Mouse (Mus musculus): ENCODE data around the gene Adam11. TPM values are rescaled to one million over a fixed set of nuclear protein-coding genes. Genes with fewer than 3 reads are reported as not detected.
A peak's percentile ranks its signal among the peaks of the same experiment; 100 is the strongest.

Gene Adam11
- total and polyA plus RNA-seq, 2 experiments from 2014 or later, result 22.3 to 46.9 TPM

DNA sequence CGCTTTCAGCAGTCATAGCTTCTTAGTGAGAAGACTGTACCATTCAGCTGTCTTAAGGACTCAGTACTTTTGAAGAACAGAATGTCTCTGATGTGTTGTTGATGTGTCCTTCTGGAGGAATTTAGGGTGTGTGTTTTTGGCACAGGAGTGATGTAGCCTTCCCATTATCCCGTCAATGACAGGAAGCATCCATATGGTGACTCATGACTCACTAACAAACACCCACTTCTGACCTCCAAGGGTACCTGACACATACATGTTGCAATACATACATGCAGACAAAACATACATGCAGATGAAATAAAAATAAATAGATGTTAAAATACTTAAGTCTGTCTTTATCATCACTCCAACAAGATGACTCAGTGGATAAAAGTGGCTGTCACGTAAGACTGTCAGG is 31.4 kb upstream of the Adam11 start:
- 82% methylated on average over 3 of the region's 3 CpGs for WGBS

DNA sequence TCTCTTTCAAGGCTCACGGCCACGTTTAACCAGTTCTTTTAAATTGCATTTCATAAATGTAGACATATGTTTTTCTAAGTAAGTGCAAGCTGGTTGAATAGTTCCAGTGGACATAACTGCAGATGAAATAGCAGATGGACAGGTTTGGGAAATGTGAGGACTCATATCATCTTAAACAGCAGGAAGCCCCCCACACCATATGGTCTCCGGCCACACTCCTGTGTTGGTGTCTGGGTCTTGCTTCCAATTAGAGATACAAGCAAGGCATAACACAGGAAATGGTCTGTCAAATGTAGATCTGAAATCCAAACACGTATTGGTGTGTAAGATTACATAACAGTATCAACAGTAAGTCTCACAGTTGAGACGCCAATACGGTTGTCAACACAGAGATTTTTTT is 29.9 kb upstream of the Adam11 start:
- WGBS, result 85% methylated on average over 6 of the region's 6 CpGs
- Histone ChIP-seq H3K27ac (ENCODE audit: low read depth, low read length) (no peak overlapping the region), H3K4me3 (ENCODE audit: low read depth, low read length) (no peak overlapping the region), H3K4me2 (ENCODE audit: low read depth, low read length, poor library complexity, severe bottlenecking) (no peak overlapping the region), H3K9me3 (ENCODE audit: low read length) (no peaks in the 10 kb centered on the region), H3K36me3 (ENCODE audit: insufficient read depth, low read length) (no peaks in the 10 kb centered on the region), H3K9ac (replicated peaks; ENCODE audit: low read length, poor library complexity, severe bottlenecking) (no peak overlapping the region), H3K4me1 (ENCODE audit: insufficient read depth, low read length) (no peaks in the 10 kb centered on the region), H3K27me3 (ENCODE audit: insufficient read depth, low read length) (no peaks in the 10 kb centered on the region)
- ATAC-seq (ENCODE audit: low FRiP score), result no peak
- TF ChIP-seq CTCF (IDR thresholded peaks at IDR 0.05), result no peak
- DNase-seq (ENCODE audit: low spot score), result no peak

More for the DNA sequence above, 31.4 kb upstream of the Adam11 start:
- H3K9me3 ChIP-seq (ENCODE audit: low read length), result no peaks in the 10 kb centered on the region
- H3K9ac ChIP-seq (replicated peaks; ENCODE audit: low read length, poor library complexity, severe bottlenecking), result no peak overlapping the region
- H3K4me1 ChIP-seq (ENCODE audit: insufficient read depth, low read length), result no peaks in the 10 kb centered on the region
- no peak for DNase-seq (ENCODE audit: low spot score)
- H3K36me3 ChIP-seq (ENCODE audit: insufficient read depth, low read length), result no peaks in the 10 kb centered on the region
- no peak for ATAC-seq (ENCODE audit: low FRiP score)
- TF ChIP-seq CTCF (IDR thresholded peaks at IDR 0.05), result no peak
- H3K27me3 ChIP-seq (ENCODE audit: insufficient read depth, low read length), result no peaks in the 10 kb centered on the region
- H3K27ac ChIP-seq (ENCODE audit: low read depth, low read length), result no peak overlapping the region
- H3K4me3 ChIP-seq (ENCODE audit: low read depth, low read length), result no peak overlapping the region
- H3K4me2 ChIP-seq (ENCODE audit: low read depth, low read length, poor library complexity, severe bottlenecking), result no peak overlapping the region

DNA sequence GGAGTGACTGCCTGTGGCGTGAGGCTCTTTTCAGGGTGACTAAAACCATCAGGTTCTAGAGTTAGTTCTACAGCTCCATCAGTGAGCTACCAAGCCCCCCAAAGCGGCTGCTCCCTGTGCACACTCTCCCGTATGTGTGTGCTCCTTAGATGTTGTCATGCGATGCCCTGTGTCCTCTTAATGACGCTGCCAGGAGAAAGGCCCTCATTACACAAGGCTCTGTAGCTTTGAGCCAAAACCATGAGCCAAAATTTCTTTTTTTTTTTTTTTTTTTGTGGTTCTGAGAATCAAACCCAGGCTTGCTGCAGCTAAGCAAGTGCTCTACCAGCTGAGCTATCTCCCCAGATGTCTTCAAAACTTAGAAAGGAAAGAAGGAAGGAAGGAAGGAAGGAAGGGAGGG is 28.1 kb upstream of the Adam11 start:
- ATAC-seq (ENCODE audit: low FRiP score), result no peak
- Histone ChIP-seq H3K9ac (replicated peaks; ENCODE audit: low read length, poor library complexity, severe bottlenecking) (no peak overlapping the region), H3K9me3 (ENCODE audit: low read length) (no peaks in the 10 kb centered on the region), H3K27me3 (ENCODE audit: insufficient read depth, low read length) (no peaks in the 10 kb centered on the region), H3K27ac (ENCODE audit: low read depth, low read length) (no peak overlapping the region), H3K36me3 (ENCODE audit: insufficient read depth, low read length) (no peaks in the 10 kb centered on the region), H3K4me2 (ENCODE audit: low read depth, low read length, poor library complexity, severe bottlenecking) (no peak overlapping the region), H3K4me3 (ENCODE audit: low read depth, low read length) (no peak overlapping the region), H3K4me1 (ENCODE audit: insufficient read depth, low read length) (no peaks in the 10 kb centered on the region)
- DNase-seq (ENCODE audit: low spot score), result no peak
- no peak for TF ChIP-seq CTCF (IDR thresholded peaks at IDR 0.05)
- WGBS, result 76% methylated on average over 5 of the region's 5 CpGs

DNA sequence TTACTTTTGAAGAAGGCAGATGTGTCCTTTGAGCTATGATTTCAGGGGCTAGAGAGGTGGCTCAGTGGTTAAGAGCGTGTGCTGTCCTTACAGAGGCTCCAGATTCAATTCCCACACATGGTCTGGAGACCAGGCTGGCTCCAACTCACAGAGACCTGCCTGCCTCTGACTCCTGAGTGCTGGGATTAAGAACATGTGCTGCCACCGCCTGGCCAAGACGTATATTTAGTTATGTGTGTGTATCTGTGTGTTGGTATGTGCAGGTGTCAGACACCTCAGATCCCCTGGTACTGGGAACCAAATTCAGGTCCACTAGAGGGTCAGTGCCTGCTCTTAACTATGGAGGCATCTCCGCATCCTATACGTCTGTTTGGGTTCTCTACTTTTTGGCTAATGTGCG is 26.3 kb upstream of the Adam11 start:
- 90% methylated on average over 6 of the region's 6 CpGs for WGBS
- DNase-seq (ENCODE audit: low spot score), result no peak
- no peak overlapping the region for H3K9ac ChIP-seq (replicated peaks; ENCODE audit: low read length, poor library complexity, severe bottlenecking)
- H3K9me3 ChIP-seq (ENCODE audit: low read length), result no peaks in the 10 kb centered on the region
- H3K4me2 ChIP-seq (ENCODE audit: low read depth, low read length, poor library complexity, severe bottlenecking), result no peak overlapping the region
- peaks cover 4% of the 10 kb centered on the region; the same call in 1 of the 2 replicates for H3K4me1 ChIP-seq (ENCODE audit: insufficient read depth, low read length)
- no peak overlapping the region for H3K27ac ChIP-seq (ENCODE audit: low read depth, low read length)
- H3K27me3 ChIP-seq (ENCODE audit: insufficient read depth, low read length), result no peaks in the 10 kb centered on the region
- ATAC-seq (ENCODE audit: low FRiP score), result no peak
- H3K36me3 ChIP-seq (ENCODE audit: insufficient read depth, low read length), result no peaks in the 10 kb centered on the region
- H3K4me3 ChIP-seq (ENCODE audit: low read depth, low read length), result no peak overlapping the region
- no peak for TF ChIP-seq CTCF (IDR thresholded peaks at IDR 0.05)

DNA sequence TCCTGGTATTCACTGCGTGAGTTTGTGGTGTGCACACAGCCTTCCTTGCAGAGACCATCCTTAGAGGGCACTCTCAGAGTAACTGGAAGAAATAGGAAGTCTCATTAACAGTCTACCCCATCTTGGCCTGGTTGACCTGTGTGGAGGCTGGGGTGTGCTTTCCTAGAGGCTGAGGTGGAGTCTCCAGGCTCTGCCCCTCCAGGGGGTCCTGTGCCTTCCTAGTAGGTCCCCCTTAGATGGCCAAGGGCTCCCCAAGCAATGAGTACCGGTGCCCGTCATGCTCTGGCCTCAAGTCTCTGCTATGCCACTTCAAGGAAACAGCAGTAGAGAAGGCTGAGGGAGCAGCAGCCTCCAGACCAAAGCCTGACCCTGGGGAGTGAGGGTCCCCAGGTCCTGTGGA is 23.2 kb upstream of the Adam11 start:
- H3K4me2 ChIP-seq (ENCODE audit: low read depth, low read length, poor library complexity, severe bottlenecking), result no peak overlapping the region
- no peaks in the 10 kb centered on the region for H3K36me3 ChIP-seq (ENCODE audit: insufficient read depth, low read length)
- H3K9me3 ChIP-seq (ENCODE audit: low read length), result no peaks in the 10 kb centered on the region
- no peak for DNase-seq (ENCODE audit: low spot score)
- no peak overlapping the region for H3K27ac ChIP-seq (ENCODE audit: low read depth, low read length)
- TF ChIP-seq CTCF (IDR thresholded peaks at IDR 0.05), result no peak
- 83% methylated on average over 3 of the region's 3 CpGs for WGBS
- H3K9ac ChIP-seq (replicated peaks; ENCODE audit: low read length, poor library complexity, severe bottlenecking), result no peak overlapping the region
- no peaks in the 10 kb centered on the region for H3K27me3 ChIP-seq (ENCODE audit: insufficient read depth, low read length)
- H3K4me1 ChIP-seq (ENCODE audit: insufficient read depth, low read length), result peaks cover 4% of the 10 kb centered on the region; the same call in 1 of the 2 replicates
- no peak for ATAC-seq (ENCODE audit: low FRiP score)
- no peak overlapping the region for H3K4me3 ChIP-seq (ENCODE audit: low read depth, low read length)

DNA sequence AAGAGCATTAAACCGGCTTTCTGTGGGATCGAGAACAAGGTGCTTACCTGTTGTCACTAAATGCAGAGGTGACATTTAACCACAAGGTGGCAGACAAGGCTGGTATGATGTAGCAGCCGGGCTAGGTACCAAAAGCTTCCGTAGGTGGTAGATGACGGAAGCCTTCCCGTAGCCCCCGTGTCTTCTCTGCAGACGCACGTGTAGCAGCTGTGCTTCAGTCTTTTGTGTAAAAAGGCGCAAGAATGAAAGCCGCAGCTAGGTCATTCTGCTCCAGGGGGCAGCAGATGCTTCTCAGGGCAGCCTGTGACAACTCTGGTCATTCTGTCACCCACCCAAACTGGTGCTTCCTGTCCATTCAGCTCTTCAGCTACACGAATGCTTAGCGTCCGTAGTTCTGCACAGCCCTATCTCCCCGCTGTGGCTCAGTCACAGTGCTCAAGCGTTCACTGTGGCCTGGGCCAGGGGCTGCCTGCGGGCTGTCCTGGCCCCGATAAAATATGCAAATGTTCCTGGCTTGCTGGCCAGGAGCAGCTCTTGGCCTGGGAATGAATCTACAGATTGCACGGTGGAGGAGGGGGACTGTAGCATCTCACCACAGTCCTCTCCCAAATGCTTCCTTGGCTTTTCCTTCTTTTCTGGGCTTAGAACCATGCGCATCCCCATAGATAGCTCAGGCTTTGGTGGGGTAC is 21.8 kb upstream of the Adam11 start:
- Histone ChIP-seq H3K4me2 (ENCODE audit: low read depth, low read length, poor library complexity, severe bottlenecking) (peak overlapping the region; percentile 42), H3K9me3 (ENCODE audit: low read length) (no peaks in the 10 kb centered on the region), H3K9ac (replicated peaks; ENCODE audit: low read length, poor library complexity, severe bottlenecking) (peak overlapping the region; percentile 57), H3K4me1 (ENCODE audit: insufficient read depth, low read length) (peaks cover 4% of the 10 kb centered on the region; the same call in 1 of the 2 replicates), H3K27ac (ENCODE audit: low read depth, low read length) (peak overlapping the region; percentile 87), H3K36me3 (ENCODE audit: insufficient read depth, low read length) (no peaks in the 10 kb centered on the region), H3K27me3 (ENCODE audit: insufficient read depth, low read length) (no peaks in the 10 kb centered on the region), H3K4me3 (ENCODE audit: low read depth, low read length) (peak overlapping the region; percentile 19; the same call in 1 of the 2 replicates)
- peak; percentile 95 for DNase-seq (ENCODE audit: low spot score)
- TF ChIP-seq CTCF (IDR thresholded peaks at IDR 0.05), result peak; percentile 91
- 3% methylated on average over 20 of the region's 20 CpGs for WGBS
- peak; percentile 87 for ATAC-seq (ENCODE audit: low FRiP score)
